Mouse (Mus musculus): Measurements from ENCODE around the gene Slc7a5. TPM values are rescaled to one million over a fixed set of nuclear protein-coding genes. Genes with fewer than 3 reads are reported as not detected.

Gene Slc7a5
- polyA plus RNA-seq, 1 experiment = 104 TPM

DNA sequence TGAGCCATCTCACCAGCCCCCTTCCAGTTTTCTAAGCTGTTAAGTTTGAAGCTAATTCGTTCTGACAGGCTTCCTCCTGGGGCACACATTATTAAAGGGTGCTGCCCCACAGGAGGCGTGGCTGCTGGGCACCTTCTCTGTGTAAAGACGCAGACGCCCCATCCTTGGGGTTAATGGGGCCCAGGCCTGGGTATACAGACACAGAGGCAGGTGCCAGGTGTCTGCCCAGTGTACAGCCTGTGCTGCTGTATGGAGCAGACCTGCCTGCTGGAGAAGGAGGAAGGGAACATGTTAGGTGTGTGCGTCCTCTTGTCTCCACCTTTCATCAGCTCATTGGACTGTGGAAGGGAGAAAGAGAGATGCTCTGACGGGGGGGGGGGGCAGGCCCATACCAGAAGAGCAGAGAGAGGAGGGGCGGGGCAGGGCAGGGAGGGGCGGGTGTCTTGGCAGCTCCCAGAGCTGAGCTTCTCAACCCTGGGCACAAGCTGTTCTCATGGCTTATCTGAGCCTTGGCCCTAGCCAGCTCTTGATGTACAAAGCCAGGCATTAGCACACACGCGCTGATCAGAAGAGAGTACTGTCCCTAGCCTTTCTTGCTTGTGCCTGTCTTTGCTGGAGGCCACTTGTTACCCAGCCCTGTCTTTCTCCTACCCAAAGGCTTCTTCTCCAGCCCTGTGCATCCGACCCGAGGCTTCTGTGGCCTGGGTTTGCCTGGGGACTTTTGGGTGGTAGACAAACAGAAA, 45.5 kb downstream of the Slc7a5 start:
- Histone ChIP-seq H3K27me3 (ENCODE audit: control insufficient read depth, insufficient read depth, low read length) (no peaks in the 10 kb centered on the region), H3K4me1 (ENCODE audit: control insufficient read depth, insufficient read depth, low read length) (peaks cover 12% of the 10 kb centered on the region), H3K4me3 (ENCODE audit: control insufficient read depth, low read depth, low read length) (no peak overlapping the region), H3K36me3 (ENCODE audit: control insufficient read depth, insufficient read depth, low read length) (no peaks in the 10 kb centered on the region), H3K27ac (ENCODE audit: control insufficient read depth, insufficient read depth, low read depth, low read length) (peak overlapping the region; percentile 56)
- TF ChIP-seq POLR2A (IDR thresholded peaks at IDR 0.05; ENCODE audit: control insufficient read depth, low read depth, low read length) = 0 out of 2 replicates have a peak, but pooled peaks have one; percentile 28
- no peak for TF ChIP-seq CTCF (IDR thresholded peaks at IDR 0.05; ENCODE audit: control insufficient read depth, insufficient read depth, insufficient replicate concordance, low read depth, low read length)

DNA sequence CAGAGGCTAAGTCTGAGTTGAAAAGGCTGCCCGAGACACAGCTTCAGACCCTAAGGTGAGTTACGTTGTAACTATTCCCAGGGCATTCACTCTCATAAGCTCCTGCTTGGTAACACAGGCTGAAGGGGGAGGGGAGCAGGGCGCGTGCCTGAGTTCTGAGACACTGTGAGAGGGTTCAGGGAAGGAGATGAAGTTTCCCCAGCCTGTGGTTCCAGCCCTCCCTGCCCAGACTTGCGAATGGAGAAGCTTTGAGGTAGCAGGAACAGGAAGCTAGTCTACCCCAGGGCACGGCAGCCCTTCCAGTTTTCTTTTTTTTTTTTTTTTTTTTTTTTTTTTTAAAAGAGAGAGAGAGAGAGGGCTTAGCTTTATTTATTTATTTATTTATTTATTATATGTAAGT, 46.2 kb downstream of the Slc7a5 start:
- Histone ChIP-seq H3K27me3 (ENCODE audit: control insufficient read depth, insufficient read depth, low read length) (no peaks in the 10 kb centered on the region), H3K4me1 (ENCODE audit: control insufficient read depth, insufficient read depth, low read length) (peaks cover 12% of the 10 kb centered on the region), H3K4me3 (ENCODE audit: control insufficient read depth, low read depth, low read length) (no peak overlapping the region), H3K27ac (ENCODE audit: control insufficient read depth, insufficient read depth, low read depth, low read length) (peak overlapping the region; percentile 30; the same call in 1 of the 2 replicates), H3K36me3 (ENCODE audit: control insufficient read depth, insufficient read depth, low read length) (no peaks in the 10 kb centered on the region)
- no peak for TF ChIP-seq POLR2A (IDR thresholded peaks at IDR 0.05; ENCODE audit: control insufficient read depth, low read depth, low read length)
- TF ChIP-seq CTCF (IDR thresholded peaks at IDR 0.05; ENCODE audit: control insufficient read depth, insufficient read depth, insufficient replicate concordance, low read depth, low read length) = no peak

DNA sequence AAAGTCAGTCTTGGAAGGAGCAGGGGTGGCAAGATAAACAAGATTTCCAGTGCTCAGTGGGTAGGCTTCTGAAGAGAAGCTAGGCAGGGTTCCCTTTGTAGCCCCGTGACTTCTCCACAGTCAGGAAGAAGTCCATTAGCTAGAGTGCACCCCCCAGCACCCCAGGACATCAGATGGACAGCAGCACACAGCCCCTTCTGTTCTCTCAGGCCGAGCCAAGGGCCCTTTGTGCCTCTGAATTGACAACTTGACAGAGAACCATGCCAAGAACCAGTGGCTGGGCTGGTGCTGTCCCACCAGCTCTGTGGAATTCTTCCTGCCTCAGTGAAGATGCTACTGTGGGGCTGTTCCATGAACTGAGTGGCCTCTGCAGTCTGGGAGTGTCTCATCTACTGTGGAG, 49.7 kb downstream of the Slc7a5 start:
- H3K4me3 ChIP-seq (ENCODE audit: control insufficient read depth, low read depth, low read length) = no peak overlapping the region
- peaks cover 12% of the 10 kb centered on the region for H3K4me1 ChIP-seq (ENCODE audit: control insufficient read depth, insufficient read depth, low read length)
- H3K36me3 ChIP-seq (ENCODE audit: control insufficient read depth, insufficient read depth, low read length) = no peaks in the 10 kb centered on the region
- TF ChIP-seq CTCF (IDR thresholded peaks at IDR 0.05; ENCODE audit: control insufficient read depth, insufficient read depth, insufficient replicate concordance, low read depth, low read length) (no peak), POLR2A (IDR thresholded peaks at IDR 0.05; ENCODE audit: control insufficient read depth, low read depth, low read length) (no peak)
- H3K27me3 ChIP-seq (ENCODE audit: control insufficient read depth, insufficient read depth, low read length) = no peaks in the 10 kb centered on the region
- H3K27ac ChIP-seq (ENCODE audit: control insufficient read depth, insufficient read depth, low read depth, low read length) = no peak overlapping the region; the same call in 1 of the 2 replicates

DNA sequence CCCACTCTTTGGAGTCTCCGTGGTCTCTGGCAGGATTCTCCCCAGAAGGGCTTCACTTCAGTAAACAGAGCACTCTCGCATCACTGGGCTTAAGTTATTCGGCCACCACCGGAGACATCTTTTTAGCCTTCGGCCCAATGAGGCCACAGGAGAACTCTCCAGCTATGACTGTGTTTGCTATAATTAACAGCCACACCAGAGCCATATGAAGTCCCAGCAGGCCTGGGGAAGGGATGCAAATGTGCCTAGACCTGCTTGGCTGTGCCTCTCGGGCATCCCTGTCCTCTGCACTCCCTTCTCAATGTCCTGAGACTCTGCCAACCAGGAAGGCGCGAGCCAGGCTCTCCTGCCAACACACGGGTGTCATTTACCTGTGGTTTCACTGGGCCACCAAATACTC, 50.2 kb downstream of the Slc7a5 start:
- TF ChIP-seq CTCF (IDR thresholded peaks at IDR 0.05; ENCODE audit: control insufficient read depth, insufficient read depth, insufficient replicate concordance, low read depth, low read length) = no peak
- Histone ChIP-seq H3K27ac (ENCODE audit: control insufficient read depth, insufficient read depth, low read depth, low read length) (no peak overlapping the region), H3K27me3 (ENCODE audit: control insufficient read depth, insufficient read depth, low read length) (no peaks in the 10 kb centered on the region), H3K4me3 (ENCODE audit: control insufficient read depth, low read depth, low read length) (no peak overlapping the region), H3K36me3 (ENCODE audit: control insufficient read depth, insufficient read depth, low read length) (no peaks in the 10 kb centered on the region), H3K4me1 (ENCODE audit: control insufficient read depth, insufficient read depth, low read length) (peaks cover 12% of the 10 kb centered on the region)

DNA sequence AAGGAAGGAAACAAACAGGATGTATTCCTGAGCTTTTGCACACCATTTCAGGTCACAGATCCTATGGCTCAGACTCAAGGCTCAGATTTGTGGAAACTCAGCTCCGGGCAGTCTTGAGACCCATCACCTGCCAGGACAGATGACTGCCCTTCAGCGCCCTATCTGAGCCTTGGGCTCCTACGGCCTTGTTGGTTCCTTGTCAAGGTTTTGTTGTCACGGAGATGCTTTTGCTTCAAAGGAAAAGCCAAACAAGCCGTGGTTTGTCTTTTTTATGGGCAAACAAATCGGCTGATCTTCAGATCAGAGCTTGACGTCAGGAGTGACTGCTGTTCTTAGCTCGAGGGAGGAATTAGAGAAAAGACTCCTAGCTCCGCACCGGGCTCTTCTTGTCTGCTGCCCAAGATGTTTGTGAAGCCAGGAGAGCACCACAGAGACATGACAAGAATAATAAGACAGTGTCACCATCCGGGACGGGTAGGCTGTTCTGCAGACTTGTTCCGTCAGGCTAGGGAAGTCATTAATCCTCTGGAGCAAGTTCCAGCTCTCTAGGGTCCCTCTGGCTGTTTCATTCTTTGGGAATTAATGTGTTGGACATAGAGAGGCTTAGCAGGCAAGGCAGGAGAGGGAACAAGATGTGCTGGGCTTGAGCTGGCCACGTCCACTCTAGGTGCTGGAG, 51.3 kb downstream of the Slc7a5 start:
- Histone ChIP-seq H3K36me3 (ENCODE audit: control insufficient read depth, insufficient read depth, low read length) (no peaks in the 10 kb centered on the region), H3K27ac (ENCODE audit: control insufficient read depth, insufficient read depth, low read depth, low read length) (peak overlapping the region; percentile 54), H3K4me3 (ENCODE audit: control insufficient read depth, low read depth, low read length) (no peak overlapping the region), H3K27me3 (ENCODE audit: control insufficient read depth, insufficient read depth, low read length) (no peaks in the 10 kb centered on the region), H3K4me1 (ENCODE audit: control insufficient read depth, insufficient read depth, low read length) (peaks cover 12% of the 10 kb centered on the region)
- TF ChIP-seq CTCF (IDR thresholded peaks at IDR 0.05; ENCODE audit: control insufficient read depth, insufficient read depth, insufficient replicate concordance, low read depth, low read length) (no peak), POLR2A (IDR thresholded peaks at IDR 0.05; ENCODE audit: control insufficient read depth, low read depth, low read length) (no peak)

DNA sequence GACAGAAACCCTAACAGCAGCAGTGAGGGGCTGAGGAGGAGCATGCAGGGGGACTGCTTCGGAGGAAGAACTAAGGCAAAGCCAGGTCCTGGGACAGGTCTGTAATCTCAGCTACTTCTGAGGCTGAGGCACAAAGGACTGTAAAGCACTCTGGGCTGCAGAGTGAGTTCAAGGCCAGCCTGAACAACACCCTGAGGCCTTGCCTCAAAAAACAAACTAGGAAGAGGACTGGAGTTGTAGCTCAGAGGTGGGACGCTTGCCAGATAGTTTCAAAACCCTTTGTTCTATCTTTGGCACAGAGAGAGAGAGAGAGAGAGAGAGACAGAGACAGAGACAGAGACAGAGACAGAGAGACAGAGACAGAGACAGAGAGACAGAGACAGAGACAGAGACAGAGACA, 53.9 kb downstream of the Slc7a5 start:
- TF ChIP-seq CTCF (IDR thresholded peaks at IDR 0.05; ENCODE audit: control insufficient read depth, insufficient read depth, insufficient replicate concordance, low read depth, low read length) = no peak
- TF ChIP-seq POLR2A (IDR thresholded peaks at IDR 0.05; ENCODE audit: control insufficient read depth, low read depth, low read length) = no peak
- Histone ChIP-seq H3K27ac (ENCODE audit: control insufficient read depth, insufficient read depth, low read depth, low read length) (peak overlapping the region; percentile 44), H3K4me3 (ENCODE audit: control insufficient read depth, low read depth, low read length) (peak overlapping the region; percentile 24; the same call in 1 of the 2 replicates), H3K36me3 (ENCODE audit: control insufficient read depth, insufficient read depth, low read length) (no peaks in the 10 kb centered on the region), H3K27me3 (ENCODE audit: control insufficient read depth, insufficient read depth, low read length) (no peaks in the 10 kb centered on the region), H3K4me1 (ENCODE audit: control insufficient read depth, insufficient read depth, low read length) (peaks cover 16% of the 10 kb centered on the region)

DNA sequence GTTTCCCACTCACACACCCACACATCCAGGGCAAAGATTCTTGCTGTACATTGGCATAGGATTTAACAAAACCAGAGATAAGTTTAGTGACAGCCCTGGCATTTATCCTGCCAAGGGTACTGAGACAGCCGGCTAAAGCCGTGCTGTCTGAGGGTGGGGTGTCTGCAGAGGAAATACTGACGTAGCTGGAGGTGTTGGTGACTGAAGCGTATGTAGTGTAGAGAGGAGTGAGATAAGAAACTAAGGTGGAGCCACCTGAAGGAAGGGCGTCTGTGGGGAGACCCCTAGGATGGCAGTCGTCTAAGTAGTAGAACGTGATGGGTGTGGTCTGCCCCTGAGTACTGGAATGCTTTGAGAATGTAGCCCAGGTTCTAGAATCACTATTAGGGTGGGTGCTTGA, 55.0 kb downstream of the Slc7a5 start:
- TF ChIP-seq POLR2A (IDR thresholded peaks at IDR 0.05; ENCODE audit: control insufficient read depth, low read depth, low read length) = no peak
- TF ChIP-seq CTCF (IDR thresholded peaks at IDR 0.05; ENCODE audit: control insufficient read depth, insufficient read depth, insufficient replicate concordance, low read depth, low read length) = no peak
- no peaks in the 10 kb centered on the region for H3K36me3 ChIP-seq (ENCODE audit: control insufficient read depth, insufficient read depth, low read length)
- H3K27me3 ChIP-seq (ENCODE audit: control insufficient read depth, insufficient read depth, low read length) = no peaks in the 10 kb centered on the region
- H3K27ac ChIP-seq (ENCODE audit: control insufficient read depth, insufficient read depth, low read depth, low read length) = peak overlapping the region; percentile 54
- peaks cover 16% of the 10 kb centered on the region for H3K4me1 ChIP-seq (ENCODE audit: control insufficient read depth, insufficient read depth, low read length)
- peak overlapping the region; percentile 85 for H3K4me3 ChIP-seq (ENCODE audit: control insufficient read depth, low read depth, low read length)

Data from testis, adult 2 months (tissue).